In the genomic region with DNA sequence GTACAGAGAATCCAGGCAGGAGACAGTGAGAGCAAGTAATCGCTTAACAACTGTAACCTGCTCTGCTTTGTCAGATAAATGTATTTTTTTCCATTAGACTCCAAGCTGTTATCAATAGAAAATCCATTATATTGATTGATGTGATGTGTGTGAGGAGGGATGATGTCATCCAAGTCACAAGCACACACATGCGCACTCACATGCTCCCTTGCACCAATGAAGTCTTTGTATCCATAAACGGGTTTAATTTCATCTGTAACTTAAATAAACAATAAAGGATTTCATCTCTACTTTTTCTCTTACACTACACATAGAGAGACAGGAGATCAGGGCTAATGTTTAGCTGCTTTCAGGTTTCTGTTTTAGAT, we compare ENCODE assay signal across 17 mouse cellular contexts.
"Had no signal": no experiment of that assay in that cellular context is flagged by ENCODE, and none has a peak within 500 bp of the region (broad histone marks: within the 10 kb centered on the region; RNA-seq: fewer than 3 reads in every experiment).

No protein-coding gene starts in this region.

- H3K4me3 ChIP-seq: layer of hippocampus, adult 2 months; limb, embryonic 12.5 days; liver, embryonic 13.5 days; lung, embryonic 15.5 days; megakaryocyte, embryonic 14.5 days; midbrain, embryonic 12.5 days had no signal

- DNase-seq: kidney, adult 2 months; kidney, postnatal 36 days; liver; liver, embryonic 13.5 days; liver, postnatal 0 days; lung, postnatal 14 days; spleen, adult 18-20 months; thymus, adult 18-20 months; thymus, postnatal 14 days had no signal

- H3K27me3 ChIP-seq: limb, embryonic 12.5 days; liver, embryonic 13.5 days; lung, embryonic 15.5 days; megakaryocyte, embryonic 14.5 days; midbrain, embryonic 12.5 days had no signal

- H3K9me3 ChIP-seq: limb, embryonic 12.5 days; lung, embryonic 15.5 days; midbrain, embryonic 12.5 days had no signal

- H3K9ac ChIP-seq: limb, embryonic 12.5 days; liver, embryonic 13.5 days; liver, postnatal 0 days; lung, embryonic 15.5 days; midbrain, embryonic 12.5 days had no signal

- H3K4me2 ChIP-seq: limb, embryonic 12.5 days; liver, embryonic 13.5 days; lung, embryonic 15.5 days; midbrain, embryonic 12.5 days had no signal

- H3K36me3 ChIP-seq: limb, embryonic 12.5 days; liver, embryonic 13.5 days; lung, embryonic 15.5 days; midbrain, embryonic 12.5 days had no signal

- H3K27ac ChIP-seq: kidney, postnatal 0 days; layer of hippocampus, adult 2 months; limb, embryonic 12.5 days; liver, embryonic 13.5 days; lung, embryonic 15.5 days; macrophage; midbrain, embryonic 12.5 days had no signal

- ATAC-seq: liver, postnatal 0 days; midbrain, embryonic 16.5 days had no signal

- H3K4me1 ChIP-seq: liver, embryonic 13.5 days; lung, embryonic 15.5 days; megakaryocyte, embryonic 14.5 days; midbrain, embryonic 12.5 days had no signal
